Comparison of ENCODE assay signal across 8 mouse cellular contexts in genomic region chr16:13437037-13437769, GRCm38 (mm10).
DNase-seq lines count a peak whose midpoint lies in the region; ATAC-seq and TF ChIP-seq lines count a peak whose summit lies in the region.

No protein-coding gene starts in this region.

- peak; percentile 29; the same call in 1 of the 2 replicates for TF ChIP-seq CTCF in gastrocnemius, adult 2 months (IDR thresholded peaks at IDR 0.05)
- TF ChIP-seq CTCF in hindbrain, postnatal 0 days (IDR thresholded peaks at IDR 0.05; ENCODE audit: low read depth), result peak; percentile 22

- intact Hi-C loops in gastrocnemius, adult 2 months (cut with DNase I), result no loop called here

- H3K27ac ChIP-seq in gastrocnemius, adult 2 months, result peak overlapping the region; percentile 86
- peak overlapping the region; percentile 72 for H3K27ac ChIP-seq in hindbrain, postnatal 0 days

- peak overlapping the region; percentile 68 for H3K9ac ChIP-seq in hindbrain, postnatal 0 days (replicated peaks; ENCODE audit: low read length)

- H3K27me3 ChIP-seq in hindbrain, postnatal 0 days (ENCODE audit: insufficient read depth, low read length), result no peaks in the 10 kb centered on the region

- no peaks in the 10 kb centered on the region for H3K4me1 ChIP-seq in hindbrain, postnatal 0 days (ENCODE audit: insufficient read depth, low read length)

- H3K9me3 ChIP-seq in hindbrain, postnatal 0 days (ENCODE audit: low read length), result no peaks in the 10 kb centered on the region

- peak overlapping the region; percentile 65 for H3K4me2 ChIP-seq in hindbrain, postnatal 0 days (ENCODE audit: low read depth, low read length)

- DNase-seq in gastrocnemius, adult 2 months, result peak; percentile 97
- peak; percentile 98 for DNase-seq in hindbrain, postnatal 0 days (ENCODE audit: low spot score)
- peak; percentile 99 for DNase-seq in left cerebral cortex, adult 18-20 months (ENCODE audit: low spot score in 2 of 2)
- peak; percentile 97 for DNase-seq in lung, postnatal 4 days
- peak; percentile 97 for DNase-seq in retina, postnatal 1 day
- DNase-seq in thymus, postnatal 4 days, result peak; percentile 98

- no peaks in the 10 kb centered on the region for H3K36me3 ChIP-seq in hindbrain, postnatal 0 days (ENCODE audit: insufficient read depth, low read length)

- peak; percentile 89 for ATAC-seq in activated CD4-positive, CD25-positive, alpha-beta regulatory T cell, adult 4 months
- ATAC-seq in common myeloid progenitor, adult 5-6 weeks (replicated peaks; ENCODE audit: low read depth, poor library complexity, severe bottlenecking), result peak; percentile 75
- ATAC-seq in hindbrain, postnatal 0 days, result peak; percentile 96

- under 1% methylated on average over 58 of the region's 58 CpGs for WGBS in hindbrain, postnatal 0 days

- H3K4me3 ChIP-seq in gastrocnemius, adult 2 months, result peak overlapping the region; percentile 93
- H3K4me3 ChIP-seq in hindbrain, postnatal 0 days (ENCODE audit: low read length), result peak overlapping the region; percentile 60

Comparison
In these comparisons a context has a peak if more than half of its experiments do, and no peak if none do; other contexts are left out.
1. Peak in every context shown above with its lines: DNase-seq, ATAC-seq, H3K4me3 ChIP-seq and H3K27ac ChIP-seq.